Mouse (Mus musculus) liver (tissue): ENCODE measurements around the gene Ip6k3.

ENCODE experiments used
- DNase-seq: peaks from one replicate; pipeline ENCODE4 v3.0.0-alpha.2; 2020; ENCODE audit warnings: mixed read lengths

Gene Ip6k3

DNA sequence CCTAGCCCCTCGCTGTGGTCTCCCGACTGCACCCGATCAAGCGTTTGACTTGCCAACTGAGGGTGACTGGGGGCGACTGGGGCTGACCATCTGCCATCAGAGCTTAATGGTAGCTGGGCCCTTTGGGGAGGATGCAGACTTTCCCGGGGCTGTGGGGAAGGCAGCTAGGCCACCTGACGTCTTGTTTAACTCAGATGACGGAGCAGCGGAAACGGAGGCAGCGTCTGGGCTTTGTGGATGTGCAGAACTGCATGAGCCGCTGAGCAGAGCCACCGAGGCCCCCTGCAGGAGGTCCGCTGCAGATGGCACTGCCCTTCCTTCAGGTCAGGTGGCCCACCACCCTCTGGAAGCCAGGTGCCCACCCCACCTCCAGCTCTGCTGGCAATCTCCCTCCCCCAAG lies 46.3 kb downstream of the Ip6k3 start:
- no peak for DNase-seq

DNA sequence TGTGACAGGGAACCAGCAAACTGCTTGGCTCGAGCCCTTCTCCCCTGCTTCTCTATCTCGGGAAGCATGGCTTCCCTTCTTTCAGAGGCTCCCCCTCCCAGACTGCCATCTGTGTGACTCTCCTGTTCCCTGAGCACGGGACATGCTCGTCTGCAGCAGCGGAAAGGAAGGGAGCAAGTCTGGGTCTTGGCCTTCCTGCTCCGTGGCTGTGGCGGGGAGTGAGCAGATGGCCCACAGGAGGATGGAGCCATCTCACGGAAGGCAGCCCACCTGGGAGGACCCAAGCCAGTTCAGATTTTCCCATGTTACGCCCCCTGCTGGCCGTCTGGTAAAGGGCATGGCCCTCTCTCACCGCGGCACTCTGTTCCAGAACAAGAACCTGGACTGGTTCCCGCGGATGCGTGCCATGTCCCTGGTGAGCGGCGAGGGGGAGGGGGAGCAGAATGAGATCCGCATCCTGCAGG lies 47.0 kb downstream of the Ip6k3 start:
- DNase-seq: peak; percentile 50

DNA sequence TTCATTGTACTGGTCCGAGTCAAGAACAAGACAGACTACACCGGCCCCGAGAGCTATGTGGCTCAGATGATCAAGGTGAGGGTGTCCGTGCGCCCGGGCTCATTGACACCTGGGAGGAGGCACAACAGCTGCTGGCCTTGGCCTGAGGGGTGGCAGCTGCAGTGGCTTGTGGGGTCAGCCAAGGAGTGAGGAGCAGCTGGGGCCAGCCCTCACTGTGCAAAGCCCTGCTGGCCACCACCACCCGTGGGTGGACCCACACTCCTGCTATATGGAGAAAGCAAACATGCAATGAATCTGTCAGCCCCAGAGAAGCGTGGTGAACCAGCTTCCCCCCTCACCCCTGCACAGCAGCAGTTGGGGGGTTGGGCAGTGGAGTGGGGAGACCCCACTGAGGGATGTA lies 47.6 kb downstream of the Ip6k3 start:
- no peak for DNase-seq

DNA sequence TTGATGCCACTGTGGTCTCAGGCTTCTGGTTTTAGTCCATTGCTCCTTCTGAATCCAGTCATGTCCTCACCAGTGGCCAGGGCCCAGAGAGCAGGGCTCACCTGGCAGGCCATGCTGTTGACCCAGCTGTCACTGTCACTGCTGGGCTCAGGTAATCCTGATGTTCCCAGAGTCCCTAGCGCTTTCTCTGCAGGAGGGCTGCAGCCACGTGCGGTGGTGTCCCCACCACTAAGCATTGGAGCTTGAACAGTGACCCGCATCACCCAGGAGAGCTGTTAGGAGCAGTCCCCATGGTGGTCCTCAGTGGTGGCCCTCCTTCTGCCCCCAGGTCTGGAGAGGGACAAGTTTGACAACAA lies 48.1 kb downstream of the Ip6k3 start:
- no peak for DNase-seq

GRCm38 (mm10) chr17:27118676-27119539 lies 48.7 kb downstream of the Ip6k3 start:
- DNase-seq: no peak

DNA sequence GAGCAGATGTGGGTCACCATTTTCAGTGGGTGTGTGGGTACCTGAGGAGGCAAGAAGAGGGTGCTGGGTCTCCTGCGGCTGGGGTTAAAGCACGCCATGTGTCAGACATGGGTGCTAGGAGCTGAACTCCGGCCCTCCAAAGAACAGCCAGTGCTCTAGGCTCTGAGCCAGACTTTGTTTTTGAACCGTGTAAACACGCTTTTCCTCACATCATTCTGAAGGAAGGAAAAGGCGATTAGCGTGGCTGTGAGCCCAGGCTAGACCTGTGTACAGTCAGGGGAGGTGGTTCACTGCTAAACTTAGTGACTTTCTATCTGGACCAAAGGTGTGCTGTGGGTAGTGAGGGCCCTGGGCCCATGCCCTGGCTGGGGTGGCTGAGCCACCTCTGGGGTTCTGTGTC lies 57.5 kb downstream of the Ip6k3 start:
- no peak for DNase-seq

DNA sequence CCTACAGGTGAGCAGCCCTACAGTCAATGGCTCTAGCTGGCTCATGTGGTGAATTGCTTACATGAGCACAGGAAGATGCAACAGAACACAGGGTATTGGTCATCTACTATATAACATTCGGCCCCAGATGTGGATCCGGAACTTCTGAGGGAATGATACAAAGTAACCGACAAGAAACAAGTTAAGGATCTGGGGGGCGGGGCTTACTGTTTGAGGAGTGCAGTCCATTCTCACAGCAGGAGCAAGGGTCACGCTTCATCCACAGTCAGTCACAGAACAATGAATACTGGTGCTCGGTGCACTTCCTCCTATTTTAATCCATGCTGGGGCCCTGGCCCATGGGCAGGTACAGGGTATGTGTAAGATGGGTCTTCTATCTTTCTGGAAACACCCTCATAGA lies 59.7 kb downstream of the Ip6k3 start:
- DNase-seq: no peak

DNA sequence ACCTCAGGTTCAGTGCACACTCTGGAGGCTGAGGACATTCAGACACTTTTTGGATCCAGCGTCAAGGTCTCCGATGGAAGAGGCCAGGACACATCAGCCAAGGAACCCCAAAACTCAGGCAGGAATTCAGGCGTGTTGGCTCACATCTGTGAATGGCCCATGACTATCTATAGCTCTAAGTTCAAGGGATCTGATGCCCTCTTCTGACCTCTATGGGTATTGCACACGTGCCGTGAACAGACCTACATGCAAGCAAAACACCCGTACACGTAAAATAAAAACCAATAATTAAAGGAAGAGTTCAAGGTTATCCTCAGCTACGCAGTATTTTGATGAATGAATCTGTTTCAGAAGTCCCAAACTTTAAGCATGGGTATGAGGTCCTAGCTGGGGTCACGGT lies 60.9 kb downstream of the Ip6k3 start:
- DNase-seq: peak; percentile 30

- peak; percentile 38 for DNase-seq
Observed at GRCm38 (mm10) chr17:27105698-27106470, 61.7 kb downstream of the Ip6k3 start.

- DNase-seq: no peak
Observed at GRCm38 (mm10) chr17:27101675-27102074, 65.9 kb downstream of the Ip6k3 start.

GRCm38 (mm10) chr17:27095690-27096089 lies 71.9 kb downstream of the Ip6k3 start:
- DNase-seq: peak; percentile 31
